Mouse (Mus musculus) MEL (cell line): Measurements from ENCODE around the gene Ccdc71. TPM values are rescaled to one million over a fixed set of nuclear protein-coding genes. Genes with fewer than 3 reads are reported as not detected.

Source experiments
- DNase-seq: peaks from one replicate; pipeline ENCODE4 v3.0.0; 2011; ENCODE audit warnings: low read depth, low spot score
- H3K27ac ChIP-seq: 2 replicates; pipeline ENCODE4 v1.5.1; 2012; ENCODE audit warnings: low read depth, mild to moderate bottlenecking, control low read depth, low read length, moderate library complexity; ENCODE audit not compliant: control insufficient read depth
- H3K27me3 ChIP-seq, 2 experiments: fragments of 150-350 bp in 1 of 2; sonication (generic) in 1 of 2; 2 replicates each; pipeline ENCODE4 v1.6.1; 2012; ENCODE audit warnings: low read length in 2 of 2, mild to moderate bottlenecking in 2 of 2, improper control_type of control experiment in 1 of 2, moderate library complexity in 1 of 2; ENCODE audit not compliant: insufficient read depth in 2 of 2, control insufficient read depth in 1 of 2
- H3K36me3 ChIP-seq, 2 experiments: 2 replicates each; pipeline ENCODE4 v1.6.1; 2012 to 2014; ENCODE audit warnings: low read length in 2 of 2, improper control_type of control experiment in 1 of 2, inconsistent platforms in 1 of 2, mild to moderate bottlenecking in 1 of 2; ENCODE audit not compliant: insufficient read depth in 2 of 2, control insufficient read depth in 1 of 2
- H3K4me1 ChIP-seq, 2 experiments: fragments of 150-350 bp in 1 of 2; sonication (generic) in 1 of 2; 2 replicates each; pipeline ENCODE4 v1.6.1; 2012; ENCODE audit warnings: low read length in 2 of 2, improper control_type of control experiment in 1 of 2, mild to moderate bottlenecking in 1 of 2; ENCODE audit not compliant: insufficient read depth in 2 of 2, control insufficient read depth in 1 of 2
- H3K4me3 ChIP-seq, 2 experiments: fragments of 150-350 bp in 1 of 2; sonication (generic) in 1 of 2; 2 replicates each; pipeline ENCODE4 v1.5.1; 2012; ENCODE audit warnings: low read depth in 2 of 2, low read length in 2 of 2, mild to moderate bottlenecking in 2 of 2, moderate library complexity in 2 of 2, control low read depth in 1 of 2, improper control_type of control experiment in 1 of 2; ENCODE audit not compliant: control insufficient read depth in 1 of 2, insufficient read depth in 1 of 2
- H3K79me2 ChIP-seq: 2 replicates; pipeline ENCODE4 v1.6.1; 2012; ENCODE audit warnings: mild to moderate bottlenecking, low read length, moderate library complexity; ENCODE audit not compliant: control insufficient read depth, poor library complexity, insufficient read depth
- H3K9ac ChIP-seq: 2 replicates; pipeline ENCODE4 v1.6.1; 2012; ENCODE audit warnings: low read depth, mild to moderate bottlenecking, control low read depth, low read length, moderate library complexity; ENCODE audit not compliant: control insufficient read depth, poor library complexity, severe bottlenecking
- H3K9me3 ChIP-seq: fragments of 150-350 bp; sonication (generic); replicated peaks from 2 replicates; pipeline ENCODE4 v1.6.1; 2012; ENCODE audit warnings: mild to moderate bottlenecking, low read length, improper control_type of control experiment, moderate library complexity; ENCODE audit not compliant: insufficient read depth
- CTCF ChIP-seq, 3 experiments: IDR thresholded peaks in 2 of 3; conservative IDR thresholded peaks in 1 of 3; 2 replicates each; pipeline ENCODE4 v1.5.1; 2011 to 2012; ENCODE audit warnings: low read length in 3 of 3, low read depth in 2 of 3, mild to moderate bottlenecking in 2 of 3, improper control_type of control experiment in 1 of 3, inconsistent platforms in 1 of 3, mixed read lengths in 1 of 3, moderate library complexity in 1 of 3; ENCODE audit not compliant: control insufficient read depth in 1 of 3, insufficient read depth in 1 of 3, poor library complexity in 1 of 3, severe bottlenecking in 1 of 3
- E2F4 ChIP-seq: IDR thresholded peaks from 2 replicates; pipeline ENCODE4 v1.6.1; 2011; ENCODE audit warnings: low read depth, low read length, improper control_type of control experiment, borderline replicate concordance
- EP300 ChIP-seq, 2 experiments: IDR thresholded peaks; 2 replicates each; pipeline ENCODE4 v1.6.1; 2011; ENCODE audit warnings: improper control_type of control experiment in 2 of 2, low read length in 2 of 2, low read depth in 1 of 2, mild to moderate bottlenecking in 1 of 2
- ETS1 ChIP-seq: IDR thresholded peaks from 2 replicates; pipeline ENCODE4 v1.6.1; 2012; ENCODE audit warnings: low read depth, mild to moderate bottlenecking, inconsistent platforms, low read length, improper control_type of control experiment, moderate library complexity
- GABPA ChIP-seq: IDR thresholded peaks from 2 replicates; pipeline ENCODE4 v1.6.1; 2012; ENCODE audit warnings: low read depth, mild to moderate bottlenecking, inconsistent platforms, low read length, improper control_type of control experiment, moderate library complexity
- KAT2A ChIP-seq: conservative IDR thresholded peaks from 2 replicates; pipeline ENCODE4 v1.6.1; 2012; ENCODE audit warnings: low read depth, low read length, improper control_type of control experiment, inconsistent platforms
- MAX ChIP-seq: IDR thresholded peaks from 2 replicates; pipeline ENCODE4 v1.6.1; 2011; ENCODE audit warnings: low read length, improper control_type of control experiment
- NELFE ChIP-seq: IDR thresholded peaks from 2 replicates; pipeline ENCODE4 v1.6.1; 2011; ENCODE audit warnings: low read depth, low read length, improper control_type of control experiment
- RCOR1 ChIP-seq: IDR thresholded peaks from 2 replicates; pipeline ENCODE4 v1.6.1; 2012; ENCODE audit warnings: low read depth, mild to moderate bottlenecking, inconsistent platforms, low read length, improper control_type of control experiment
- TBP ChIP-seq: IDR thresholded peaks from 2 replicates; pipeline ENCODE4 v1.8.0; 2011; ENCODE audit warnings: low read depth, low read length, improper control_type of control experiment
- UBTF ChIP-seq: IDR thresholded peaks from 2 replicates; pipeline ENCODE4 v1.6.1; 2012; ENCODE audit warnings: low read depth, mild to moderate bottlenecking, inconsistent platforms, low read length, improper control_type of control experiment, moderate library complexity, borderline replicate concordance; ENCODE audit not compliant: insufficient read depth
- USF2 ChIP-seq, 2 experiments: IDR thresholded peaks; 2 replicates each; pipeline ENCODE4 v1.6.1; 2011 to 2012; ENCODE audit warnings: improper control_type of control experiment in 2 of 2, low read length in 2 of 2, borderline replicate concordance in 1 of 2, inconsistent platforms in 1 of 2, low read depth in 1 of 2, mild to moderate bottlenecking in 1 of 2; ENCODE audit not compliant: insufficient read depth in 1 of 2
- ZC3H11A ChIP-seq: IDR thresholded peaks from 2 replicates; pipeline ENCODE4 v1.6.1; 2012; ENCODE audit warnings: low read depth, mild to moderate bottlenecking, inconsistent platforms, low read length, improper control_type of control experiment
- polyA plus RNA-seq, 2 experiments: library from polyadenylated mRNA; stranded (reverse) in 1 of 2; unstranded in 1 of 2; fragments of >175 nt in 1 of 2; fragments of >200 nt in 1 of 2; gene quantifications; 2 replicates each; pipeline versions ENCODE4 v1.2.1 to v1.2.4; 2012; ENCODE audit warnings: low replicate concordance in 2 of 2, low read depth in 1 of 2; ENCODE audit not compliant: insufficient read length in 2 of 2, insufficient read depth in 1 of 2, missing spikeins in 1 of 2
- total RNA-seq: library from RNA; depleted of rRNA; stranded (reverse); fragments of 300-350 nt; gene quantifications from 2 replicates; pipeline ENCODE4 v1.2.3, GENCODE M21; 2012

Gene Ccdc71
- total and polyA plus RNA-seq, 3 experiments, result 23.1 to 39.9 TPM; not detected in 1

- peak within 1 kb of the TSS; percentile 45 for H3K9ac ChIP-seq
- no peaks in the 10 kb centered on the region; a peak in 1 of 4 replicates for H3K36me3 ChIP-seq
- no peaks in the 10 kb centered on the region for H3K79me2 ChIP-seq
- H3K9me3 ChIP-seq, result no peaks in the 10 kb centered on the region
- no peak within 1 kb of the TSS for H3K27ac ChIP-seq
- H3K4me3 ChIP-seq, result peak within 1 kb of the TSS in 1 of 2 experiments; percentile 54; a peak in 2 of 4 replicates
- TF ChIP-seq ZC3H11A (no peak), KAT2A (no peak), ETS1 (no peak), EP300 (IDR thresholded peaks at IDR 0.05; ENCODE audit: low read depth in 1 of 2, low read length in 2 of 2) (no peak), TBP (peak; percentile 83), UBTF (no peak), USF2 (IDR thresholded peaks at IDR 0.05; ENCODE audit: borderline replicate concordance in 1 of 2, insufficient read depth in 1 of 2, low read depth in 1 of 2, low read length in 2 of 2) (no peak), RCOR1 (no peak)
- peaks cover 0 to 2% of the 10 kb centered on the region in 2 experiments; a peak in 2 of 4 replicates for H3K4me1 ChIP-seq
- H3K27me3 ChIP-seq, result no peaks in the 10 kb centered on the region
- DNase-seq, result peak; percentile 47
These were observed 19.5 kb downstream of the Ccdc71 start, which contains the start of gene Lamb2 for GRCm38 (mm10) chr9:108479721-108480351. TSS of gene Lamb2 (plus strand) at chr9:108479736.

- Histone ChIP-seq H3K4me3 (no peak overlapping the region), H3K9ac (no peak overlapping the region), H3K27me3 (no peaks in the 10 kb centered on the region), H3K79me2 (no peaks in the 10 kb centered on the region), H3K9me3 (no peaks in the 10 kb centered on the region), H3K27ac (no peak overlapping the region), H3K36me3 (no peaks in the 10 kb centered on the region; a peak in 1 of 4 replicates), H3K4me1 (peaks cover 0 to 2% of the 10 kb centered on the region in 2 experiments; a peak in 2 of 4 replicates)
- no peak for DNase-seq
- no peak for TF ChIP-seq MAX
- TF ChIP-seq GABPA, result no peak
- no peak for TF ChIP-seq CTCF (IDR thresholded peaks at IDR 0.05 in 2 of 3, conservative IDR thresholded peaks at IDR 0.05 in 1 of 3; ENCODE audit: control insufficient read depth in 1 of 3, insufficient read depth in 1 of 3, low read depth in 2 of 3, low read length in 3 of 3, poor library complexity in 1 of 3, severe bottlenecking in 1 of 3)
- no peak for TF ChIP-seq NELFE
- TF ChIP-seq E2F4, result no peak
These were observed 20.6 kb downstream of the Ccdc71 start for GRCm38 (mm10) chr9:108480813-108481519.
